Mouse (Mus musculus) liver, embryonic 14.5 days (tissue): ENCODE measurements around the gene Hint1.

Experiments
- CTCF ChIP-seq: IDR thresholded peaks from 2 replicates; pipeline ENCODE4 v1.5.1; 2016; ENCODE audit warnings: antibody characterized with exemption, low read depth, control low read depth
- EP300 ChIP-seq: IDR thresholded peaks from 2 replicates; pipeline ENCODE4 v1.6.1; 2016; ENCODE audit warnings: antibody characterized with exemption, low read depth

DNA sequence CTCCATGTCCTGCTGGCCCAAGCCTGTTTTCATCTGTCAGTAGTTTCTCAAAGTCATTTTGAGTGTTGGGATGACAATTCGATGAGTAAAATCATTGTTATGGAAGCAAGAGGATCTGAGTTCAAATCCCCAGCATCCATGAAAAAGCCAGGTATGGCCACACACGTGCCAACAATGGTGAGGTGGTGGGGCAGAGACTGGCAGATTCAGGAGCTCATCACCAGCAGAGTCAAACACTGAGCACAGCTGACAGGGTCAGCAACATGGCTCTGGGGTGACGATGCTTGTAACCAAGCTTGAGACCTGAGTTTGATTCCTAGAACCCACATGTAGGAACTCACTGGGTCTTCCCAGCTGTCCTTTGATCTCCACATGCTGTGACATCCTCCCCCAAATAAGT, 38.9 kb downstream of the Hint1 start:
- TF ChIP-seq CTCF (no peak), EP300 (no peak)
